Mouse (Mus musculus): ENCODE results near the gene Paqr4. TPM values are rescaled to one million over a fixed set of nuclear protein-coding genes. Genes with fewer than 3 reads are reported as not detected.

Paqr4 gene
- polyA plus RNA-seq, 1 experiment from 2014 or later, result 7.6 TPM

- Histone ChIP-seq H3K4me2 (ENCODE audit: low read depth, low read length) (peak within 1 kb of the TSS; percentile 15; the same call in 1 of the 2 replicates), H3K36me3 (ENCODE audit: control insufficient read depth, insufficient read depth) (no peaks in the 10 kb centered on the region), H3K4me1 (ENCODE audit: control insufficient read depth, low read depth, low read length) (peaks cover 20% of the 10 kb centered on the region), H3K4me3 (ENCODE audit: low read depth, low read length) (no peak within 1 kb of the TSS), H3K9ac (ENCODE audit: low read depth, low read length) (no peak within 1 kb of the TSS), H3K27ac (ENCODE audit: low read length) (no peak within 1 kb of the TSS), H3K9me3 (replicated peaks; ENCODE audit: control insufficient read depth, low read length) (no peaks in the 10 kb centered on the region), H3K27me3 (ENCODE audit: control insufficient read depth, insufficient read depth, low read depth, low read length) (peaks cover 74% of the 10 kb centered on the region)
- WGBS (ENCODE audit: insufficient replicate concordance), result 3% methylated on average over 43 of the region's 45 CpGs
- ATAC-seq (ENCODE audit: low read depth), result no peak
Measured at GRCm38 (mm10) chr17:23745301-23746251, 4.9 kb upstream of the Paqr4 start, which contains the start of gene Kremen2. TSS of gene Kremen2 (minus strand) at chr17:23745833.

DNA sequence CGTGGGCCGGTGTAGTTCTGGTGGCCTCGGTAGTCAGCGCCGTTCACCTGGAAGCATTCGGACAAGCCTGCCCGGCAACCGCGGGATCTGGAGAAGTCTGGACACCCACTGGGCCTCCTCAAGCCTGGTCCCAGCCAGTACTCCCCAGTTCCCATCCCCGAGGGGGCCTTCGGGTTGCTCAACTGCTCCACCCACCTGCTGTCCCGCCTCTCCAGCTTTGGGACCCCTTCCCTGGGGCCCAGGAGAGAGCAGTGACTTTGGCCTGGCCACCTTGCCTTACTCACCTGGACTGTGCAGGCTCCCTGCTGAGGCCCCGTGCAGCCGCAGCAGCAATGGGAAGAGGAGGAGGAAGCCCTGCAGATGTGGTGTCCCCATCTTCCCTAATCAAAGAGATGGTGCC is 4.0 kb upstream of the Paqr4 start:
- peaks cover 82% of the 10 kb centered on the region for H3K27me3 ChIP-seq (ENCODE audit: control insufficient read depth, insufficient read depth, low read depth, low read length)
- ATAC-seq (ENCODE audit: low read depth), result no peak
- 6% methylated on average over 14 of the region's 14 CpGs for WGBS (ENCODE audit: insufficient replicate concordance)
- H3K9me3 ChIP-seq (replicated peaks; ENCODE audit: control insufficient read depth, low read length), result no peaks in the 10 kb centered on the region
- no peak overlapping the region for H3K27ac ChIP-seq (ENCODE audit: low read length)
- no peaks in the 10 kb centered on the region for H3K36me3 ChIP-seq (ENCODE audit: control insufficient read depth, insufficient read depth)
- no peak overlapping the region for H3K4me3 ChIP-seq (ENCODE audit: low read depth, low read length)
- H3K4me1 ChIP-seq (ENCODE audit: control insufficient read depth, low read depth, low read length), result peaks cover 27% of the 10 kb centered on the region
- H3K9ac ChIP-seq (ENCODE audit: low read depth, low read length), result no peak overlapping the region
- H3K4me2 ChIP-seq (ENCODE audit: low read depth, low read length), result no peak overlapping the region

DNA sequence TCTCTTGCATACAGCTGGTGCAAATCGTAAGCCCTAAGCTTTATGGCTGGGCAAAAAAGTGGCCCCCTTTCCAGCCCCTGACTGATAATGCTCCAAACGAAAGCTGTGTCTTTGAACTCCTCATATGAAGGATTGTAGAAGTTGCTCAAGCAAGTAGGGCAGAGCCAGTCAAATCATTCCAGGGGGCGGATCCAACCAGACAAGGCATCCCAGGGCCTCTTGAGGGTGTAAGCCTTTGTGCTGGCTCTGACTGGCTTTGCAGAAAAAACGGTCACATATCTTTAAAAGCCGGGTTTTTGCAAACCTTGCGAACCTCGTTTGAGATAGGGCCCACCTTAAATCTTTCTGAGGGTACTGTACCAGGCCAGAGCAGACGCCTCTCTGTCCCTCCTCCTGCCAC is 3.4 kb upstream of the Paqr4 start:
- no peak overlapping the region for H3K9ac ChIP-seq (ENCODE audit: low read depth, low read length)
- ATAC-seq (ENCODE audit: low read depth), result no peak
- no peak overlapping the region for H3K4me2 ChIP-seq (ENCODE audit: low read depth, low read length)
- H3K9me3 ChIP-seq (replicated peaks; ENCODE audit: control insufficient read depth, low read length), result no peaks in the 10 kb centered on the region
- no peak overlapping the region for H3K4me3 ChIP-seq (ENCODE audit: low read depth, low read length)
- H3K36me3 ChIP-seq (ENCODE audit: control insufficient read depth, insufficient read depth), result no peaks in the 10 kb centered on the region
- no peak overlapping the region for H3K27ac ChIP-seq (ENCODE audit: low read length)
- WGBS (ENCODE audit: insufficient replicate concordance), result 25% methylated on average over 8 of the region's 8 CpGs
- H3K27me3 ChIP-seq (ENCODE audit: control insufficient read depth, insufficient read depth, low read depth, low read length), result peaks cover 87% of the 10 kb centered on the region
- peaks cover 29% of the 10 kb centered on the region for H3K4me1 ChIP-seq (ENCODE audit: control insufficient read depth, low read depth, low read length)

GRCm38 (mm10) chr17:23742941-23743340 is 2.3 kb upstream of the Paqr4 start:
- no peak overlapping the region for H3K4me3 ChIP-seq (ENCODE audit: low read depth, low read length)
- H3K9me3 ChIP-seq (replicated peaks; ENCODE audit: control insufficient read depth, low read length), result no peaks in the 10 kb centered on the region
- H3K27me3 ChIP-seq (ENCODE audit: control insufficient read depth, insufficient read depth, low read depth, low read length), result peaks cover 95% of the 10 kb centered on the region
- no peak overlapping the region for H3K27ac ChIP-seq (ENCODE audit: low read length)
- 53% methylated on average over 12 of the region's 12 CpGs for WGBS (ENCODE audit: insufficient replicate concordance)
- H3K4me2 ChIP-seq (ENCODE audit: low read depth, low read length), result no peak overlapping the region
- ATAC-seq (ENCODE audit: low read depth), result no peak
- peaks cover 32% of the 10 kb centered on the region for H3K4me1 ChIP-seq (ENCODE audit: control insufficient read depth, low read depth, low read length)
- no peaks in the 10 kb centered on the region for H3K36me3 ChIP-seq (ENCODE audit: control insufficient read depth, insufficient read depth)
- H3K9ac ChIP-seq (ENCODE audit: low read depth, low read length), result no peak overlapping the region

DNA sequence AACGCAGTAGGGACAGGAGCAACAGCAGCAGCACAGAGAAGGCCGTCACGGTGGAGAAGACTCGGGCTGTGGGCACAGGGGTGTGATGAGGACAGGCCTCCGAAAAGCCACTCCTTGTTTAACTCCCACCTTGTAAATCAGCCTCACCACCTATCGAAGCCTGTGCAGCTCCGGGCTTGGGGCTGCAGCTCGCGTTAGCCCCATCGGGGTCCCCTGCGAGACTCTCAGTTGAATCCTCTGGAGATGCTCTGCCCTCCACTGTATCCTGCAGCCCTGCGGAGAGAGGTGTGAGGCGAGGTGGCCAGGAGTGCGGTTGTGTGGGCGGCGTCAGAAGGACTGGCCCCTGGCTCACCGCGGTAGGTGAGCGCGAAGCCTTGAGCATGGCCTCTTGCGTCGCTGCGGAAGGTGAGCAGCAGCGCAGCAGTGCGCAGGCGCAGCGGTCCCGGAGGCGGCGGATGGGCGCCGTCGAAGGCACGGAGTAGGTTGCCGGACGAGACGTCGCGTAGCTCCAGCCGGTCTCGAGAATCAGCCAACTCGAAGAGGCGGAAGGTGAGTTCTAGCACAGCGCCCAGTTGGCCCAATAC is 1.6 kb upstream of the Paqr4 start:
- H3K27ac ChIP-seq (ENCODE audit: low read length), result no peak overlapping the region
- H3K9me3 ChIP-seq (replicated peaks; ENCODE audit: control insufficient read depth, low read length), result no peaks in the 10 kb centered on the region
- H3K9ac ChIP-seq (ENCODE audit: low read depth, low read length), result no peak overlapping the region
- WGBS (ENCODE audit: insufficient replicate concordance), result 9% methylated on average over 44 of the region's 44 CpGs
- no peaks in the 10 kb centered on the region for H3K36me3 ChIP-seq (ENCODE audit: control insufficient read depth, insufficient read depth)
- no peak for ATAC-seq (ENCODE audit: low read depth)
- peaks cover 32% of the 10 kb centered on the region for H3K4me1 ChIP-seq (ENCODE audit: control insufficient read depth, low read depth, low read length)
- 0 out of 2 replicates have a peak overlapping the region, but pooled peaks have one; percentile 2 for H3K4me3 ChIP-seq (ENCODE audit: low read depth, low read length)
- H3K27me3 ChIP-seq (ENCODE audit: control insufficient read depth, insufficient read depth, low read depth, low read length), result peaks cover 95% of the 10 kb centered on the region
- H3K4me2 ChIP-seq (ENCODE audit: low read depth, low read length), result no peak overlapping the region

DNA sequence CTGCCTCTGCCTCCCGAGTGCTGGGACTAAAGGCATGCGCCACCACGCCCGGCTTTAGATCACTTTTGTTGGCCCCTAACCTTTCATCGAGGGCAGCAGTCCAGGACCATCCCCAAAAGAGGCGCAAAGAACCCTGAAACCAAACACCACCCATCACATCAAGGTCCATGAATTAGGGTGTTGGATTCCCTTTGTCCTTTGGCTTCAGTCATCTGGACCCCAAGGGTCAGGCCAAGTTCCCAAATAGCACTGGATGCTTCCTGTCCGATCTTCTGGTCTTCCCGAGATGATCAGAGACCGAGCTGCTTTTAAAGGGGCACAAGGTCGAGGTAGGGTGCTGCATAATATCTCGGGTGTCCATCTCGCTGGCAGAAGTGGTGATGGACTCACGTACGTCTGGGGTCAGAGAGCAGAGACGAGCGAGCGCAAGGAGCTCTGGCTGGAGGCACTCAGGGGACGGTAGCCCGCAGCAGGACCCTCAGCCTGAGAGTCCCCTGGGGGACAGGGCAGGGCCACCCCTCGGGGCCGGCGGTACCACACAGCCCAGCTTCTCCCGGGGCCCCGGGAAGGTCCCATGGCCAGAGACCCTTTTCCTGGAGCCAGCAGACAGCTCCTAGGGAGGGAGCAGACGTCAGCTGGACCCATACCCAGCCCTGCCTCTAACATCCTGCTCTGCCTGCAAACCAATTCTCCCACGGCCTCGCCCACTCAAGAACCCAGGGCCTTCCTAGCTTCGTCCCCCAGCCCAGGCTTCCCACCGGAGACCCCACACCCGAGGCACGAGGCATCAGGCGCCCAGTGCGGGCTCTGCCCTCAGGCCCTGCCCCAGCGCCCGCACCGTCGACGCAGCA is 917 bp upstream of the Paqr4 start:
- whole genome bisulfite sequencing (ENCODE audit: insufficient replicate concordance), result 42% methylated on average over 38 of the region's 38 CpGs
- Histone ChIP-seq H3K9ac (ENCODE audit: low read depth, low read length) (no peak overlapping the region), H3K4me2 (ENCODE audit: low read depth, low read length) (no peak overlapping the region), H3K4me1 (ENCODE audit: control insufficient read depth, low read depth, low read length) (peaks cover 32% of the 10 kb centered on the region), H3K9me3 (replicated peaks; ENCODE audit: control insufficient read depth, low read length) (no peaks in the 10 kb centered on the region), H3K4me3 (ENCODE audit: low read depth, low read length) (no peak overlapping the region), H3K36me3 (ENCODE audit: control insufficient read depth, insufficient read depth) (peaks cover under 1% of the 10 kb centered on the region), H3K27ac (ENCODE audit: low read length) (no peak overlapping the region), H3K27me3 (ENCODE audit: control insufficient read depth, insufficient read depth, low read depth, low read length) (peaks cover 90% of the 10 kb centered on the region)
- ATAC-seq (ENCODE audit: low read depth), result no peak

- Histone ChIP-seq H3K27ac (ENCODE audit: low read length) (peak overlapping the region; percentile 24; the same call in 1 of the 2 replicates), H3K36me3 (ENCODE audit: control insufficient read depth, insufficient read depth) (peaks cover 3% of the 10 kb centered on the region), H3K4me3 (ENCODE audit: low read depth, low read length) (peak overlapping the region; percentile 71), H3K9ac (ENCODE audit: low read depth, low read length) (peak overlapping the region; percentile 70), H3K27me3 (ENCODE audit: control insufficient read depth, insufficient read depth, low read depth, low read length) (peaks cover 75% of the 10 kb centered on the region), H3K9me3 (replicated peaks; ENCODE audit: control insufficient read depth, low read length) (no peaks in the 10 kb centered on the region), H3K4me1 (ENCODE audit: control insufficient read depth, low read depth, low read length) (peaks cover 28% of the 10 kb centered on the region), H3K4me2 (ENCODE audit: low read depth, low read length) (peak overlapping the region; percentile 97)
- peak; percentile 87 for ATAC-seq (ENCODE audit: low read depth)
- WGBS (ENCODE audit: insufficient replicate concordance), result under 1% methylated on average over 45 of the region's 46 CpGs
Measured at GRCm38 (mm10) chr17:23740136-23740584, 507 bp downstream of the Paqr4 start.

DNA sequence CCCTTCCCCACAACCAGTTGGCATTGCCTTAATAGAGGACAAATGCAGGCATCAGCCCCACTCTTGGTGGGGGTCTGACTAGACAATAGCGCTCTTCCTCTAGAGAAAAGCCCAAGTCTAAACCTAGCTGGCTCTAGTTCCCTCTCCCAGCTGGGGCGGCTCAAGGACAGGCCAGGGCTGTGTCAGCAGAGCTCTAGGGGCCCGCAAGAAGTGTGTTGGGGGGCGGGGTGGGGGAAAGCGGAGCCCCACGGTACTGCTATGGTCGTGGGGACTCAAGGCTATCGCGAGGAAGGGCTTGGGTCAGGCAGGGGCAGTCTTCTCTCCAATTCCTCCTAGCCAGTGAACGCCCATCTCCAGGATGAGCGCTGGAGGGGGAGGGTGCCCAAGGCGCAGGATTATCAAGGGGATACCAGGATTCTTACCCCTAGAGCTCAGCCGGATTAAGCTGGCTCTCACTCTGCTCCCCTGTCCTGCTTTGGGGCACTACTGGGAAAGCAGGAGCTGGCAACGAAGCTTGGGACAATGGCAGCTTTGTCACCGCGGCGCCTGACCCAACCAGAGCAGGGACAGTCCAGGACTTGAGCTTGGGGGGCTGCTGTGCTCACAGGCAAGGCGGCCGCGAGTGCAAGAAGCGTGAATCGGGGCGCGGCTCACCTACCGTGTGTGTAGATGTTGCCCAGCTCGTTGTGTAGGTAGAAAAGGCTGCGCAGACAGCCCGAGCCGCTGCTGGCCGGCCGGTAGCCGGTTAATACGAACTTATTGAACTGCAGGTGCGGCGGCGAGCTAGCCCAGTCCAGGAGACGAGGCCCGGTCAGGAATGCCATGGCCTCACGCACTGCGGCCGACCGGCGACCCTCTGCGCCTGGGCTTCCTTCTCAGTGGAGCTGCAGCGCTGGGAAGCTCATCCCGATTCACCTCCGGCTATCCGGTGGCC is 1.2 kb downstream of the Paqr4 start:
- WGBS (ENCODE audit: insufficient replicate concordance), result 3% methylated on average over 48 of the region's 48 CpGs

More for the DNA sequence above, 1.2 kb downstream of the Paqr4 start:
- peak overlapping the region; percentile 70 for H3K9ac ChIP-seq (ENCODE audit: low read depth, low read length)
- peak overlapping the region; percentile 71 for H3K4me3 ChIP-seq (ENCODE audit: low read depth, low read length)
- peaks cover 68% of the 10 kb centered on the region for H3K27me3 ChIP-seq (ENCODE audit: control insufficient read depth, insufficient read depth, low read depth, low read length)
- no peak; the same call in none of the 2 replicates for ATAC-seq (ENCODE audit: low read depth)
- H3K36me3 ChIP-seq (ENCODE audit: control insufficient read depth, insufficient read depth), result peaks cover 3% of the 10 kb centered on the region
- H3K27ac ChIP-seq (ENCODE audit: low read length), result no peak overlapping the region
- H3K9me3 ChIP-seq (replicated peaks; ENCODE audit: control insufficient read depth, low read length), result no peaks in the 10 kb centered on the region
- H3K4me2 ChIP-seq (ENCODE audit: low read depth, low read length), result peak overlapping the region; percentile 97
- H3K4me1 ChIP-seq (ENCODE audit: control insufficient read depth, low read depth, low read length), result peaks cover 28% of the 10 kb centered on the region

All from liver, embryonic 16.5 days (tissue).